Mouse (Mus musculus) ES-Bruce4 (cell line): ENCODE results near the gene Ddt. TPM values are rescaled to one million over a fixed set of nuclear protein-coding genes. Genes with fewer than 3 reads are reported as not detected.

ENCODE experiments used
- H3K27ac ChIP-seq: 2 replicates; pipeline ENCODE4 v1.5.1; 2012; ENCODE audit warnings: low read length, inconsistent platforms; ENCODE audit not compliant: insufficient read depth
- H3K27me3 ChIP-seq: 2 replicates; pipeline ENCODE4 v1.6.1; 2012; ENCODE audit warnings: mild to moderate bottlenecking, low read length, inconsistent platforms; ENCODE audit not compliant: control insufficient read depth, poor library complexity, insufficient read depth, severe bottlenecking
- H3K36me3 ChIP-seq: 2 replicates; pipeline ENCODE4 v1.6.1; 2012; ENCODE audit warnings: inconsistent platforms, mild to moderate bottlenecking, low read length, moderate library complexity; ENCODE audit not compliant: control insufficient read depth, poor library complexity, insufficient read depth, severe bottlenecking
- H3K4me1 ChIP-seq: one replicate; pipeline ENCODE4 v1.8.1; 2011; ENCODE audit warnings: low read length; ENCODE audit not compliant: control insufficient read depth, insufficient read depth
- H3K4me3 ChIP-seq: 2 replicates; pipeline ENCODE4 v1.5.1; 2011; ENCODE audit warnings: low read depth, mild to moderate bottlenecking, low read length
- H3K9ac ChIP-seq: 2 replicates; pipeline ENCODE4 v1.6.1; 2012; ENCODE audit warnings: low read depth, mild to moderate bottlenecking, inconsistent platforms; ENCODE audit not compliant: poor library complexity, severe bottlenecking
- H3K9me3 ChIP-seq: replicated peaks from 2 replicates; pipeline ENCODE4 v1.6.1; 2012; ENCODE audit warnings: mild to moderate bottlenecking, low read length, inconsistent platforms; ENCODE audit not compliant: control insufficient read depth, poor library complexity, insufficient read depth, severe bottlenecking
- CTCF ChIP-seq: IDR thresholded peaks from one replicate; pipeline ENCODE4 v1.8.1; 2011; ENCODE audit warnings: low read depth, low read length
- EP300 ChIP-seq: IDR thresholded peaks from 2 replicates; pipeline ENCODE4 v1.6.1; 2011; ENCODE audit warnings: low read depth, low read length; ENCODE audit not compliant: insufficient read depth
- POLR2A ChIP-seq: IDR thresholded peaks from one replicate; pipeline ENCODE4 v1.8.1; 2011; ENCODE audit warnings: low read length; ENCODE audit not compliant: insufficient read depth
- polyA plus RNA-seq: library from polyadenylated mRNA; stranded (reverse); fragments of >200 nt; gene quantifications from 2 replicates; pipeline ENCODE4 v1.2.4, GENCODE M21; 2011; ENCODE audit warnings: low read depth; ENCODE audit not compliant: missing spikeins, insufficient read depth, insufficient read length

The Ddt gene
- polyA plus RNA-seq, 1 experiment: 108 TPM

DNA sequence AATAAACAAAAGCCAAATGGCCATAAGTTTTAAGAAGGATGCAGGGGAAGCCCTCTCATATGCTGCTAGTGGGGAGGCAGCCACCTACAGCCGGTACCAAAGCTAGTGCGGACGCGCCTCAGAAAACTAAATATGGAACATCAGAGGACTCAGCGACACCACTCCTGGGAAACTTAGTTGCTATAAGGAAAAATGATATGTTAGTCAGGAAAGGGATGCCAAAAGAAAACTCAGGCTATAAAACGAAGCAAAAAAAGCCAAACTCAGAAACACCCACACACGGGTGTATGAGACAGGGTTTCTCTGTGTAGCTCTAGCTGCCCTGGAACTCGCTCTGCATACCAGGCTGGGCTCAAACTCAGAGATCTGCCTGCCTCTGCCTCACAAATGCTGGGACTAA is 15.1 kb upstream of the Ddt start:
- Histone ChIP-seq H3K9me3 (no peaks in the 10 kb centered on the region), H3K4me1 (no peaks in the 10 kb centered on the region), H3K4me3 (no peak overlapping the region), H3K36me3 (no peaks in the 10 kb centered on the region), H3K27me3 (no peaks in the 10 kb centered on the region), H3K9ac (no peak overlapping the region), H3K27ac (no peak overlapping the region)
- TF ChIP-seq CTCF (no peak), EP300 (no peak), POLR2A (no peak)

DNA sequence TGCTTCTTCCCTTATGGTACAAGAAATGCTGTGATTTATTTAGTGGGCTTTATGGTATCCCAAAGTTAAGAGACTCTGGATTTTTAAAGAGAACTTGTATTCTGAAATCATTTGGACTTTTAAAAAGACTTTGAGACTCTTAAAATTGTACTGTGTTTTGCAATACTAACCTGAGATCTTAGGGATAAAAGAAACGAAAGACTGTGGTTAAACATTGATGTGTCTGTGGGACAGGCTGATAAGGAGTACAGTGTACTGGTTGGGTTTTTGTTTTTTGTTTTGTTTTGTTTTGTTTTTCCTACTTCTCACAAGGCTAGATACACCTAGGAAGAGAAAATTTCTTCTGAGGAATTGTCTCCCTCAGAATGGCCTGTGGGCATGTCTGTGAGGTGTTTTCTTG is 12.2 kb upstream of the Ddt start:
- no peaks in the 10 kb centered on the region for H3K9me3 ChIP-seq
- no peaks in the 10 kb centered on the region for H3K4me1 ChIP-seq
- H3K36me3 ChIP-seq: no peaks in the 10 kb centered on the region
- TF ChIP-seq POLR2A (no peak), EP300 (no peak), CTCF (no peak)
- no peak overlapping the region for H3K4me3 ChIP-seq
- H3K27me3 ChIP-seq: no peaks in the 10 kb centered on the region
- H3K27ac ChIP-seq: no peak overlapping the region
- H3K9ac ChIP-seq: no peak overlapping the region

DNA sequence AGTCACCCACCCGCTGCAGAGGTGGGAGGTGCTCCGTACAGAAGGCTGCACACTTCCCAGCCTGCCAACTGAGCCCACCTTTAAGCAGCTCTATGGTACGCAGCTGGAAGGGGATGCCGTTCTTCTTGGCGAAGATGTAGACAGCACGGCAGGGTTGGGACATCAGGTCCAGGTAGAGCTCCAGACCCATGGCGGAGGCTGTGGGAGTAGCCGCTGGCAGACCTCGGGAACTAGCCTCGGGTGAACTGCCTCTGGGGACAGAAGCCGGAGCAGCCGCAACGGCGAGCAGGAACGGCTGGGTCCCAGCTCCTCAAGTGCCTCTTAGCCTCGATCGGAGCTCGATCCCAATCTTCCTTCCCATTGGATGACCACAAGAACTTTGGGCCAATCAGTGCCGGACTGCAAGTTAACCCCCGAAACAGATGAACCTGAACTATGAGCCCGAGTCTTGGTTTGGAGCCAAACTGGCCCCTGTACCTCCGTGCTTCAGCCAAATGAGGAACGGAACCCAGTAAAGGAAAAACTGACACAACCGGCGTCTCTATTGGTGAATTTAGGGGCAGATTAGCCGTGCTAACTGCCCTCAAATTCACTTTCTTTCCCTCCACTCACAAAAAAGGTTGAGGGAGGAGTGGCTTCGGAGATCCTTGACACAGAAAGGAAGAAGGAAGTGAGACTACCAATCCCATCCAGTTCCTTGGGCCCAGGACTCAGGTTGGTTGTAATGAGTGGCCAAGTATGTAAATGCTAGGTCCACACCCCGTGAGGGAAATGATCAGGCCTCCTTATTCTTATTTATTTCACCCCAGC is 7.8 kb upstream of the Ddt start, which contains the start of the genes Gm20441 and Gstt3:
Gene Gm20441 (minus strand): TSS at position 186 of the 810 bp plus-strand sequence.
Gene Gstt3 (minus strand): TSS at position 646 of the 810 bp plus-strand sequence.
- TF ChIP-seq POLR2A: peak; percentile 44
- no peak for TF ChIP-seq CTCF
- no peaks in the 10 kb centered on the region for H3K36me3 ChIP-seq
- peak within 1 kb of the TSS; percentile 35 for H3K9ac ChIP-seq
- no peaks in the 10 kb centered on the region for H3K27me3 ChIP-seq
- no peaks in the 10 kb centered on the region for H3K4me1 ChIP-seq
- no peaks in the 10 kb centered on the region for H3K9me3 ChIP-seq
- H3K27ac ChIP-seq: peak within 1 kb of the TSS; percentile 39; the same call in 1 of the 2 replicates
- peak within 1 kb of the TSS; percentile 94 for H3K4me3 ChIP-seq

DNA sequence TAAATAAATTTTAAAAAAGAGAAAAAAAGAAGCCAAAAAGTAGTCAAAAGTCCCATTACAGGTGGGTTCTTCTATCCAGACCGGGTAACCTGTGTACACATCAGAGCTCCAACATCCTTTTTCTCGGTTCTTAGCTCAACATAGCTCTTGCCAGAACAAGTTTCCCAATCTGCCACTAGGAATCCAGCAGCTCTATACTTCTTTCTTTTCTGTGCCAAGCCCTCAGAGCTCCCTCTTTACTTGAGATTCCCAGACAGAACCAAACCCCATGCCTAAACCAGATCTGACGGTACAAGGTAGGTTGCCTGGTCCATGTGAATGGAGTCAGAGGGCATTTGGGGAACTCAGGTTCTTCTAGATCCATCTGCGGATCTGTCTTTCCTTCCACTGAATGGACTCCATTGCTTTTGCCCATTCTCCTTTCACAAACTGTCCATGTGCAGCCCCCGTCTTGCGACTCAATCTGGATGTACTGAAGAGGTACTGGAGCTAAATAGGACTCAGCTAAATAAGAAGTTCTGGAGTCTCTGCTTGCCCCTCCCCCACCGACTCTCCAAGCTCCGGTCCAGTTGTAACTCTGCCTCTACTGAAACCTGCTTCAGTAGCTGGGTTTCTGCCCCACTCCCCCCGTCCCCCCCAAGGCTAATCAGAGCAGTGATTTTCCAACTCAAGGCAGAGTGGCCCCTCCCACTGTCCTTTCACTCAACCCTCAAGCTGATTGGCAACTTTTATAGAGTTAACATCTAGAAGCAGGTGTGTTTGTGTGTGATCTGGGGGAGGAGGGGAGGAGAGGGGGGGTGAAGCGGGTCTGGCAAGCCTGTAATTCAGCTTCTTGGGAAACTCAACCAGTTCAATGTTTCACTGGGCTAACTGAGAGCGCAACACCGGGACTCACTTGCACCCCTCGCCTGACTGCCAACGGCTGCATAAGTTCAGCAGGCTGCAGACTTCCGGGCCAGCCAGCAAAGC is 6.3 kb upstream of the Ddt start:
- TF ChIP-seq EP300 (no peak), POLR2A (no peak), CTCF (no peak)
- no peaks in the 10 kb centered on the region for H3K9me3 ChIP-seq
- H3K27me3 ChIP-seq: no peaks in the 10 kb centered on the region
- H3K4me3 ChIP-seq: no peak overlapping the region
- no peaks in the 10 kb centered on the region for H3K4me1 ChIP-seq
- no peak overlapping the region for H3K9ac ChIP-seq
- no peaks in the 10 kb centered on the region for H3K36me3 ChIP-seq
- no peak overlapping the region for H3K27ac ChIP-seq

DNA sequence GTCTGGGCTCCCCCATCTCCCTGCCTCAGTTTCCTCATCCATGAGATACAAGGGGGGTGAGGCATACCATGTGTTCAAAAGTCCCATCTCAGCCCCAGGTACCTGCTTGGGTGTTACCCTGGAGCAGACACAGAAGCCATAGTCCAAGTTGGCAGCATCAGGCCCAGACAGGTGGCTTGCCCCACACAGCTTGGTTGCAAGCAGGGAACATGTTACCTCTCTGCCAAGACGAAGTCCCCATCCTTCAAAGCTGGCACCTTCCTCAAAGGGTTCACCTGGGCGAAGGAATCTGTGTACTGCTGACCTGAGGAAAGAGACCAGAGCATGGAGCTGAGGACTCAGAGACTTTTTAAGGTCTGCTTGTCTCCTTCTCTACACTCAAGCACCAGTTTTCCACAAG is 4.7 kb upstream of the Ddt start:
- Histone ChIP-seq H3K27me3 (no peaks in the 10 kb centered on the region), H3K36me3 (no peaks in the 10 kb centered on the region), H3K9me3 (no peaks in the 10 kb centered on the region), H3K4me1 (no peaks in the 10 kb centered on the region), H3K9ac (no peak overlapping the region), H3K27ac (no peak overlapping the region), H3K4me3 (no peak overlapping the region)
- TF ChIP-seq POLR2A: no peak
- no peak for TF ChIP-seq EP300
- TF ChIP-seq CTCF: no peak
